Mouse (Mus musculus): ENCODE measurements around the gene Oprd1.

DNA sequence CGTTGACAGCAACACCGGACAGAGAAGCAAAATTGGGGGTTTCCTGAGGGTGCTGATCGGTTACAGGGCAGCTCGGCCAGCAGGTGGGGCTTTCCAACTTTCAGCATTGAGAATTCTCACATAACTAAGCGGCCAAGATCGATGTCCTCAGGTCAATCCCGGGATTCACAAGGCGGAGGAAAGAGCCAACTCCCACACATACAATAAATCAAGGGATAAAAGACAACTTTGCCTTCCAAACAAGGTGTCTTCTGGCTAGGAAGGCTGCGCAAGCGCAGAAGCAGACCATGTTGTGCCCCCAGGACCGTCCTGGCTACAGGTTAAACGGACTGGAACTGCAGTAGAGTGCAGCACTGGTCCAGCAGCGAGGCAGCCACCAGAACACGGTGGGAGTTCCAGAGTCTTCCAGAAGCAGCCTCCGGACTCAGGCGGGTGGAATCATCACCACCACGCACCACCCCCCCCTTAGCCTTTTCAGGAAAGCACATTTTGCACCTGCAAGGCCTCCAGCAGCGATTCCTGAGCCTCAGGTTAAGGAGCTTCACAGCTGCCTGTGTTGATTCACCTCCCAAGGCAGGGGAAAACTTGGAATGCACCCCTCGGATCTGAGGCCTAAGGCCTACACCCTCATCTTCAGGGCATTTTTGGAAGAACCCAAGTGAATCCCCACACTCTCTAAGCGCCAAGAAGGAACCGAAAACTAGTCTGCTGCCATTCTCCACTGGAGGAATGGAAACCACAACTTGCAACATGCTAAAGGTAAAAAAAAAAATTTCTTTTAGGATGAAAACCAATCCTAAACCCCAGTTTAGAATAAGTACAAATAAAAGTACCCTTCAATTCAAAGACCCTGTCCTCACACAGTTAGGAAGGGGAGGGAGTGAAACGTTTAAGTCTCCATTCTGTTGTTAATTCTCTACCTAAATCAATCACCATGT lies 37.7 kb upstream of the Oprd1 start:
- TF ChIP-seq CTCF (conservative IDR thresholded peaks at IDR 0.05; ENCODE audit: low read length): peak; percentile 31; the same call in 1 of the 2 replicates
- no peak for TF ChIP-seq POU5F1 (IDR thresholded peaks at IDR 0.05; ENCODE audit: borderline replicate concordance, low read length)

All from E14TG2a.4 (cell line).